Mouse (Mus musculus): ENCODE results near the gene Sec24b.

- TF ChIP-seq CTCF (IDR thresholded peaks at IDR 0.05; ENCODE audit: low read depth) (no peak), EP300 (optimal IDR thresholded peaks at IDR 0.05) (no peak)
Observed at GRCm38 (mm10) chr3:129949158-129949773, 112.1 kb downstream of the Sec24b start.

All from stomach, postnatal 0 days (tissue).